Mouse (Mus musculus) liver, embryonic 16.5 days (tissue): Measurements from ENCODE around the gene Helz2. TPM values are rescaled to one million over a fixed set of nuclear protein-coding genes. Genes with fewer than 3 reads are reported as not detected.

Experiments used
- ATAC-seq: fragments of 200-750 bp; cut with Nextera tagmentation; 2 replicates; pipeline ENCODE4 v1.8.0; 2017; ENCODE audit warnings: low read depth, mild to moderate bottlenecking, moderate number of reproducible peaks, moderate library complexity
- H3K27ac ChIP-seq: fragments of 300-500 bp; sonication (generic); 2 replicates; pipeline ENCODE4 v1.5.1; 2014; ENCODE audit warnings: mild to moderate bottlenecking, low read length
- H3K27me3 ChIP-seq: fragments of 300-500 bp; sonication (generic); 2 replicates; pipeline ENCODE4 v1.6.1; 2014; ENCODE audit warnings: low read depth, low read length, mixed read lengths; ENCODE audit not compliant: control insufficient read depth, insufficient read depth
- H3K36me3 ChIP-seq: fragments of 300-500 bp; sonication (generic); 2 replicates; pipeline ENCODE4 v1.6.1; 2014; ENCODE audit warnings: mild to moderate bottlenecking; ENCODE audit not compliant: control insufficient read depth, insufficient read depth
- H3K4me1 ChIP-seq: fragments of 300-500 bp; sonication (generic); 2 replicates; pipeline ENCODE4 v1.6.1; 2014; ENCODE audit warnings: low read depth, low read length, mixed read lengths; ENCODE audit not compliant: control insufficient read depth
- H3K4me2 ChIP-seq: fragments of 300-500 bp; sonication (generic); 2 replicates; pipeline ENCODE4 v1.6.1; 2014; ENCODE audit warnings: low read depth, low read length, mixed read lengths
- H3K4me3 ChIP-seq: fragments of 300-500 bp; sonication (generic); 2 replicates; pipeline ENCODE4 v1.5.1; 2014; ENCODE audit warnings: low read depth, mild to moderate bottlenecking, low read length
- H3K9ac ChIP-seq: fragments of 300-500 bp; sonication (generic); 2 replicates; pipeline ENCODE4 v1.6.1; 2014; ENCODE audit warnings: low read depth, low read length
- H3K9me3 ChIP-seq: fragments of 300-500 bp; sonication (generic); replicated peaks from 2 replicates; pipeline ENCODE4 v1.6.1; 2016; ENCODE audit warnings: low read length; ENCODE audit not compliant: control insufficient read depth
- WGBS: fragments of 180-500 bp; shearing (Covaris S2); extraction: QIAGEN DNeasy Blood & Tissue Kit; methylation state at CpG from one replicate; pipeline ENCODE4 v1.1.7; 2014; ENCODE audit not compliant: insufficient replicate concordance; 5-methylcytosine and 5-hydroxymethylcytosine counted together
- polyA plus RNA-seq: library from polyadenylated mRNA; unstranded; fragments of >200 nt; fragmentation: Nextera tagmentation; extraction: Ambion mirVana; gene quantifications from 2 replicates; pipeline ENCODE4 v1.2.1, GENCODE M21; 2015

Helz2 gene
- polyA plus RNA-seq, 1 experiment from 2014 or later, result 3.2 TPM

GRCm38 (mm10) chr2:181216037-181216436, 25.8 kb downstream of the Helz2 start:
- H3K4me3 ChIP-seq, result no peak overlapping the region
- 50% methylated on average over 6 of the region's 6 CpGs for WGBS
- peaks cover 46% of the 10 kb centered on the region for H3K27me3 ChIP-seq
- no peaks in the 10 kb centered on the region for H3K36me3 ChIP-seq
- no peaks in the 10 kb centered on the region for H3K9me3 ChIP-seq
- H3K27ac ChIP-seq, result peak overlapping the region; percentile 4; the same call in 1 of the 2 replicates
- peaks cover 36% of the 10 kb centered on the region for H3K4me1 ChIP-seq
- H3K9ac ChIP-seq, result no peak overlapping the region
- no peak overlapping the region for H3K4me2 ChIP-seq
- 0 out of 2 replicates have a peak, but pooled peaks have one; percentile 35 for ATAC-seq

- Histone ChIP-seq H3K4me3 (peak within 1 kb of the TSS; percentile 51), H3K4me1 (peaks cover 21% of the 10 kb centered on the region), H3K4me2 (peak within 1 kb of the TSS; percentile 72), H3K9ac (peak within 1 kb of the TSS; percentile 45), H3K27ac (no peak within 1 kb of the TSS), H3K36me3 (no peaks in the 10 kb centered on the region), H3K9me3 (no peaks in the 10 kb centered on the region), H3K27me3 (peaks cover 43% of the 10 kb centered on the region)
- whole genome bisulfite sequencing, result 1% methylated on average over 17 of the region's 17 CpGs
- peak; percentile 78 for ATAC-seq
These were observed 28.8 kb downstream of the Helz2 start, which contains the start of gene Srms for GRCm38 (mm10) chr2:181213021-181213445. TSS of gene Srms (minus strand) at chr2:181213185.

GRCm38 (mm10) chr2:181212389-181213020, 29.3 kb downstream of the Helz2 start:
- H3K9ac ChIP-seq, result peak overlapping the region; percentile 45
- peaks cover 21% of the 10 kb centered on the region for H3K4me1 ChIP-seq
- H3K36me3 ChIP-seq, result no peaks in the 10 kb centered on the region
- no peaks in the 10 kb centered on the region for H3K9me3 ChIP-seq
- peak overlapping the region; percentile 51 for H3K4me3 ChIP-seq
- peak; percentile 11; the same call in 1 of the 2 replicates for ATAC-seq
- H3K27ac ChIP-seq, result no peak overlapping the region
- H3K27me3 ChIP-seq, result peaks cover 43% of the 10 kb centered on the region
- 4% methylated on average over 34 of the region's 34 CpGs for WGBS
- H3K4me2 ChIP-seq, result peak overlapping the region; percentile 72

- H3K9ac ChIP-seq, result peak overlapping the region; percentile 61
- H3K4me1 ChIP-seq, result peaks cover 36% of the 10 kb centered on the region
- peaks cover 11% of the 10 kb centered on the region for H3K27me3 ChIP-seq
- WGBS, result 22% methylated on average over 9 of the region's 9 CpGs
- peak overlapping the region; percentile 91 for H3K27ac ChIP-seq
- H3K4me2 ChIP-seq, result peak overlapping the region; percentile 82
- peak; percentile 97 for ATAC-seq
- no peaks in the 10 kb centered on the region for H3K9me3 ChIP-seq
- H3K36me3 ChIP-seq, result no peaks in the 10 kb centered on the region
- peak overlapping the region; percentile 50 for H3K4me3 ChIP-seq
These were observed 35.7 kb downstream of the Helz2 start for GRCm38 (mm10) chr2:181206118-181206517.

DNA sequence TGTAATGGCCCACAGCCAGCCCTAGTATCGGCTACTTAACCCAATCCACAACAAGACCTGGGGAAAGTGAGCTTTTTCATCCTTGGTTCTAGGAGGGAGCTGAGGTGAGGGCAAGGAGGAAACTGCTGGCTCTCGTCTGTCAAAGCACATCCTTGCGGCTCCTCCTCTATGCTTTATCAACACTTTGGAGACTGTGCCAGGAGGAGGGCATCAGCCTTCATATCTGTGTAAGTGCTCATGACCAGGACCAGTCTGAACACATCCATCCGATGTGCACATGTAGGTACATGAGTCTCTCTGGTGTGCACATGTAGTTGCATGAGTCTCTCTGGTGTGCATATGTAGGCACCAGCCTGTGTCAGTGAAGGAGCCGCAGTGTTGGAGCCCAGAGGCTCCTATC, 36.1 kb downstream of the Helz2 start:
- peaks cover 36% of the 10 kb centered on the region for H3K4me1 ChIP-seq
- ATAC-seq, result peak; percentile 81
- H3K9ac ChIP-seq, result peak overlapping the region; percentile 61
- peak overlapping the region; percentile 91 for H3K27ac ChIP-seq
- H3K4me2 ChIP-seq, result peak overlapping the region; percentile 82
- no peaks in the 10 kb centered on the region for H3K36me3 ChIP-seq
- H3K27me3 ChIP-seq, result peaks cover 7% of the 10 kb centered on the region
- peak overlapping the region; percentile 50 for H3K4me3 ChIP-seq
- WGBS, result 51% methylated on average over 5 of the region's 5 CpGs
- H3K9me3 ChIP-seq, result no peaks in the 10 kb centered on the region

DNA sequence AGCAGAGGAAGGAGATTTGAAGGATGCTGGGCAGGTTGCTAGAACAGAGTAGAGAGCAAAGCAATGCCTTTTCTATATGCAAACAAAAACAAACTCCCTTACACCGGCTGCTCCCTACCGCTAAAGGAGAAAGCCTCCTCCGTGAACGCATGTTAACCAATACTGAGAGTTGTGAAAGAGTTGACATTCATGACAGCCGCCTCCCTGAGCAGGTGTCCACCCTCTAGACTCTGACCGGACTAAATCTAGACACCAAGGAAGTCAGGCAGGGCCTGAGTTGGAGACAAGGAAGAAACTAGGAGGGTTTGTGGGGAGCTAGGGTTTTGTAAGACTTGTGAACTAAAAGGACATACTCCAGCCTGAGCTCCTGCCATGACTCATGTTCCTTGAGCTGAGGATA, 38.9 kb downstream of the Helz2 start:
- 55% methylated on average over 6 of the region's 6 CpGs for WGBS
- H3K27me3 ChIP-seq, result no peaks in the 10 kb centered on the region; the same call in 1 of the 2 replicates
- no peak overlapping the region for H3K4me2 ChIP-seq
- H3K9me3 ChIP-seq, result no peaks in the 10 kb centered on the region
- H3K9ac ChIP-seq, result no peak overlapping the region
- H3K36me3 ChIP-seq, result no peaks in the 10 kb centered on the region
- peaks cover 36% of the 10 kb centered on the region for H3K4me1 ChIP-seq
- no peak for ATAC-seq
- no peak overlapping the region for H3K4me3 ChIP-seq
- no peak overlapping the region for H3K27ac ChIP-seq

GRCm38 (mm10) chr2:181202422-181202821, 39.4 kb downstream of the Helz2 start, which contains the start of gene Ptk6:
TSS of gene Ptk6 (minus strand) at chr2:181202789.
- no peaks in the 10 kb centered on the region; the same call in 1 of the 2 replicates for H3K27me3 ChIP-seq
- peaks cover 36% of the 10 kb centered on the region for H3K4me1 ChIP-seq
- H3K4me2 ChIP-seq, result no peak within 1 kb of the TSS
- H3K36me3 ChIP-seq, result no peaks in the 10 kb centered on the region
- no peak for ATAC-seq
- H3K9me3 ChIP-seq, result no peaks in the 10 kb centered on the region
- H3K9ac ChIP-seq, result no peak within 1 kb of the TSS
- H3K4me3 ChIP-seq, result no peak within 1 kb of the TSS
- no peak within 1 kb of the TSS for H3K27ac ChIP-seq
- WGBS, result 80% methylated on average over 3 of the region's 3 CpGs

DNA sequence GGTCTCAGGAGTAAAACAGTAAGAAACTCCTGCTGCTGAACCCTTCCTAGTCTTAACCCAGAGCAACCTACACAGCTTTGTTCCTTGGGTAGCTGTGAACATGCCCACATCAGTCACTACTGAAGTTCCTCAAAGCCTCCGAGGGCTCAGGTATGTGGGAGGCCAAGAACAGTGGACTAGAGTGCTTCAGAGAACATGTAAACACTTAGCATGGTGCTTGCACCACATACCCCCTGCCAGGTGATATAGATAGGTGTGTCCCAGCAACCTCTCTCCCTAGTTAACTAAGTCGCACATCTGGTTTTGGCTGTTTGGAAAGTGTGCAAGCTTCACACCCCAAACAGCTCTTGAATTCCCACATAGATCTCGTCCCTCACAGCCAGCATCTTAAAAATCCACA, 40.2 kb downstream of the Helz2 start:
- H3K4me2 ChIP-seq, result no peak overlapping the region
- 47% methylated on average over 3 of the region's 3 CpGs for WGBS
- H3K4me3 ChIP-seq, result no peak overlapping the region
- no peaks in the 10 kb centered on the region for H3K9me3 ChIP-seq
- H3K9ac ChIP-seq, result no peak overlapping the region
- no peaks in the 10 kb centered on the region; the same call in 1 of the 2 replicates for H3K27me3 ChIP-seq
- no peaks in the 10 kb centered on the region for H3K36me3 ChIP-seq
- peaks cover 36% of the 10 kb centered on the region for H3K4me1 ChIP-seq
- ATAC-seq, result no peak
- no peak overlapping the region for H3K27ac ChIP-seq

GRCm38 (mm10) chr2:181196628-181197300, 45.1 kb downstream of the Helz2 start:
- Histone ChIP-seq H3K36me3 (no peaks in the 10 kb centered on the region), H3K4me3 (no peak overlapping the region), H3K4me2 (0 out of 2 replicates have a peak overlapping the region, but pooled peaks have one; percentile 8), H3K4me1 (peaks cover 16% of the 10 kb centered on the region), H3K27me3 (peaks cover 4% of the 10 kb centered on the region; the same call in 1 of the 2 replicates), H3K27ac (no peak overlapping the region), H3K9ac (no peak overlapping the region), H3K9me3 (no peaks in the 10 kb centered on the region)
- WGBS, result 51% methylated on average over 4 of the region's 4 CpGs
- ATAC-seq, result peak; percentile 68
